Mouse (Mus musculus): ENCODE data around the gene Nkx1-2.

Gene Nkx1-2

GRCm38 (mm10) chr7:132559138-132559766 lies 40.2 kb downstream of the Nkx1-2 start:
- DNase-seq: no peak

DNA sequence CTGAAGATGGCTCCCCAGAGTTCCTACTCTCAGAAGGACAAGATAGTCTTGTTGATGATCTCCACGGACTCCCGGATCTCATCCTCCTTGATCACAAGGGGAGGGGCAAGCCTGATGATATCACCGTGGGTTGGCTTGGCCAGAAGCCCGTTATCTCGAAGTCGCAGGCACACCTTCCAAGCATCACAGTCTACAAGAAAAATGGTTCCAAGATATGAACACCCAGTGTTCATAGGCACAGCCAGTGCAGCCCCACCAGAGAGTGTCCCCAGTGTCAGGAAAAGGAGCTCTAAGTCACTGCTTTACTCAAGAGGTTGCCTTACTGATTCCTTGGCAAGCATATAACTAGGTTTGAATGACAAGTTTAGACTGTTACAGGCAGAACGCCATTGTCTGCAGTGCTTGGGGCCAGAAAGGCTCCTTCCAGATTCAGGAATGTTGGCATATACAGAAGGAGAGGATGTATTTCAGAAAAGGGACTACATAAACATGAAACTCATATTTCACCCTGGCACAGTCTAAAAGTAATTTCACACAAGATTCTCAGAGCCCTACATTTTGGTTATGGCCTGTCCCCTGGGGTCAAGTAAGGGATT lies 41.2 kb downstream of the Nkx1-2 start:
- no peak for DNase-seq

DNA sequence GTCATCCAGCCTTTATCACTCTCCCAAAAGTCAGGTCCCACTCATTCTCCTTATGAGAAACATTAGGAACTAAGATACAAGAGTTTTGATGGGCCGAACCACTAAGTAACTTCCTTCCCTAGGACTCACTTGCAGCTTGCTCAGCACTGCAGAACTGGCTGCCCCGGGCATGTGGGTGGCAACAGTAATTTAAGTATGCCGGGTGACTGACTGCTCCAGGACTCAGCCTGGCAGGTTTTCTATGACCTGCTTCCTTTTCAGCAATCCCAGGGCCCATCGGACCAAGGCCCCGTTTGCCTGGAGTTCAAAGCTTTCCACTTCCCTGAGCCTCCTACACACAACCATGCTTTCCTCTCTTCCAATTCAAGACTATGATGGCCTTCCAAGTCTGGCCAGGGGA lies 42.9 kb downstream of the Nkx1-2 start:
- no peak for DNase-seq

GRCm38 (mm10) chr7:132555911-132556310 lies 43.5 kb downstream of the Nkx1-2 start:
- no peak for DNase-seq

DNA sequence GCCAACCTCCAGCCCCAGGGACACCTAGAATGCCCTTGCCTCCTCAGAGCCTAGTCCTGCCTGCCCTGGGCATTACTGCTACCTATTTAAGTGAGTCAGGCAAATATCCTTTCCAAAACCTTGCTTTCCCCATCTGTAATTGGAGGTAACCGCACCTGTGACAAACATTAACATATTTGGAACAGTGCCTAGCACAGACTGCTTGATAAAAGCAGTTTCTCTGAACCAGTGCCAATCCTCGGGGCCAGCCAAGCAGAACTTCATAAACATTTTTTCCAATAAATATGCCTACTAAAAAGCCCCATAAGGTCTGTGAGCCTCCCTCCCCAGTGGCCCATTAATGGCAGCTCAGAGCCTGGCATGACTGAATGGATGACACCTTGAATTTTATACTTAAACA lies 45.3 kb downstream of the Nkx1-2 start:
- peak; percentile 67 for DNase-seq

DNA sequence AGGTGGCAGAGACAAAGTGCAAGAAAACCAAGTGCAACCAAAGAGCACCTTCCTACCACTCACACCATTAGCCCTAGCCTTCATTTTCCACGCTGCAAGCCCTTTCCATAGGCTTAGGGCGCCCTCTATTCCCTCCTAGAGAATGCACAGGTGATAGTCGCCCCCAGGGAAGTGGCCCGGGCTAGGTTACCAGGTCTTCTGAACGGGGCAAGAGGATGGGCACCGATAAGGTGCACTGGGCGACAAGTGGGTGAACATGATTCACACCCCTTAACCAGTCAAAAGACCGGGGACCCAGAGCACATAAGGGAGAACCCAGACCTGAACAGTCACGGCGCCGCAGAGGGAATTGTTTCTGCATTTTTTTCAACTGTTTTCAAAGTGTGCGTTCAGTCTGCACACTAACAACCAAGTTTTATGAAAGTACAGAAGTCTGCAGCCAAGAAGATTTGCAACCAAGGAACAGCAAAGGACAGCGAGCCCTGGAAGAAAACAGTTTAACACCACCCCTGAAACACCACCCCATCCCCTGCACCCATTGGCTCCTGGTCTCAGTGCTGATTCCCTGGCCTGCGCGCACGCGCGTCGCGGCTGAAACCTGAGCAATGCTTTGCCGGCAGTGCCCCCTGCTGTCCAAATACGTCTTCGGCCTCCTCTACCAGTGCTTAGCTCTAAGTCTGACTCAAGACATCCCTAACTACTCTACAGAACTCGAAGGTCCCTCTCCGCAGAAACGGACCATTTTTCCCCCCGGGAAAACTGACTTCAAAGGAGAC lies 47.9 kb downstream of the Nkx1-2 start:
- DNase-seq: peak; percentile 97

DNA sequence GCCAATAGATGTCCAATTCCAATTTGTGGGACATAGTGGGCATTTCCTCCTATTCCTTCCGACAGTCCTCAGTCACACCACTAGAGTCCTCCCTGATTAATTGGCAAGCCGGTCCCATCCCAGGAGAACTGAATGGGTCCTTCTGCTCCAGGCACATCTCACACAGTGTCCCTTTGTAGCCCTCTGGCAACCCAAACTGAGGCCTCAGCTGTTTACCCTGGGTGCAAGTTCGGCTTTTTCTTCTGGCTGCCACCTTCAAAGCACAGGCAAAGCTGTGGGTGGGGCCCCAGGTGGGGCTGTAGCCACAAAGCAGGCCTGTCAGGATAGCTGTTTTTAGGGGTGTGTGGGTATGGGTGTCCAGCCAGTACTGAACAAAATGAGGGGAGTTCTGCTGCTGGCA lies 52.3 kb downstream of the Nkx1-2 start:
- no peak for DNase-seq

Measured in kidney, adult 9 months (tissue).